Mouse (Mus musculus) forebrain, embryonic 14.5 days (tissue): ENCODE results near the gene Daam1. TPM values are rescaled to one million over a fixed set of nuclear protein-coding genes. Genes with fewer than 3 reads are reported as not detected.
"Not testable (repeated sequence)": the region's sequence is repeated elsewhere in the genome, so short reads cannot be mapped to it uniquely, and the experiment has no call there.

ENCODE experiments used
- ATAC-seq: fragments of 200-750 bp; cut with Nextera tagmentation; 2 replicates; pipeline ENCODE4 v1.8.0; 2017; ENCODE audit warnings: mild to moderate bottlenecking, moderate library complexity
- DNase-seq: peaks from one replicate; pipeline ENCODE4 v3.0.0-alpha.2; 2015; ENCODE audit warnings: low spot score
- H3K27ac ChIP-seq: fragments of 300-500 bp; sonication (generic); 2 replicates; pipeline ENCODE4 v1.5.1; 2014; ENCODE audit warnings: low read depth, mild to moderate bottlenecking, control low read depth, low read length, moderate library complexity
- H3K27me3 ChIP-seq: fragments of 300-500 bp; sonication (generic); replicated peaks from 2 replicates; pipeline ENCODE4 v1.6.1; 2014; ENCODE audit warnings: low read length, control low read depth, mixed read lengths; ENCODE audit not compliant: control insufficient read depth, insufficient read depth
- H3K36me3 ChIP-seq: fragments of 300-500 bp; sonication (generic); 2 replicates; pipeline ENCODE4 v1.6.1; 2014; ENCODE audit warnings: low read length, control low read depth; ENCODE audit not compliant: control insufficient read depth, insufficient read depth
- H3K4me1 ChIP-seq: fragments of 300-500 bp; sonication (generic); 2 replicates; pipeline ENCODE4 v1.6.1; 2014; ENCODE audit warnings: antibody characterized with exemption, low read length, control low read depth; ENCODE audit not compliant: control insufficient read depth, insufficient read depth
- H3K4me2 ChIP-seq: fragments of 300-500 bp; sonication (generic); 2 replicates; pipeline ENCODE4 v1.6.1; 2014; ENCODE audit warnings: mild to moderate bottlenecking, control low read depth, low read length
- H3K4me3 ChIP-seq: fragments of 300-500 bp; sonication (generic); 2 replicates; pipeline ENCODE4 v1.5.1; 2014; ENCODE audit warnings: low read depth, low read length, control low read depth
- H3K9ac ChIP-seq: fragments of 300-500 bp; sonication (generic); 2 replicates; pipeline ENCODE4 v1.6.1; 2014; ENCODE audit warnings: mild to moderate bottlenecking, low read length, control low read depth, moderate library complexity
- H3K9me3 ChIP-seq: fragments of 300-500 bp; sonication (generic); replicated peaks from 2 replicates; pipeline ENCODE4 v1.6.1; 2016; ENCODE audit warnings: low read length, control low read depth, mixed read lengths; ENCODE audit not compliant: control insufficient read depth
- WGBS: fragments of 180-500 bp; shearing (Covaris S2); extraction: QIAGEN DNeasy Blood & Tissue Kit; methylation state at CpG from one replicate; pipeline ENCODE4 v1.1.7; 2014; 5-methylcytosine and 5-hydroxymethylcytosine counted together
- polyA plus RNA-seq: library from polyadenylated mRNA; unstranded; fragments of >200 nt; fragmentation: Nextera tagmentation; extraction: Ambion mirVana; gene quantifications from 2 replicates; pipeline ENCODE4 v1.2.1, GENCODE M21; 2014

Daam1 gene
- polyA plus RNA-seq, 1 experiment from 2014 or later, result 29.9 TPM

DNA sequence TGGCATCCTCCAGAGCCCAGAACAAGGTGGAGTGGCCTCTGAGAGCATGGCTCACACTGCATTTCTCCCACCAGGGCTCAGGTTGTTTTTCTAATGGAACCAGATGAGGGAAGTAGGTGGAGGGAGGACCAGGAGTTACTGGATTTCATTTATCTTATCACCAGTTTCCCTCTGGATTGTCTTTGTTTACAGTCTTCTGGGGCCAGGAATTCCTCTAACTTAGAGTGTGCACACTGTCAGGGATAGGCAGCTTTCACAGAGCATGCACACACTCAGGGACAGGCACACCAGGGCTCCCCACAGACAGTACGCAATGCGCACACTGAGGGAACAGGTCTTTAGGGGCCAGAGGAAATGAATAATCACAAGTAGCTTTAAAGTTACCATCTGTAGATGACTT is 7.4 kb downstream of the Daam1 start:
- 88% methylated on average over 2 of the region's 2 CpGs for WGBS
- Histone ChIP-seq H3K4me3 (no peak overlapping the region), H3K27me3 (no peaks in the 10 kb centered on the region), H3K36me3 (no peaks in the 10 kb centered on the region), H3K9me3 (no peaks in the 10 kb centered on the region), H3K4me2 (no peak overlapping the region), H3K9ac (no peak overlapping the region), H3K27ac (no peak overlapping the region), H3K4me1 (peaks cover 50% of the 10 kb centered on the region)
- no peak for DNase-seq
- ATAC-seq, result no peak

GRCm38 (mm10) chr12:71839653-71840052 is 8.8 kb downstream of the Daam1 start:
- Histone ChIP-seq H3K4me3 (no peak overlapping the region), H3K36me3 (no peaks in the 10 kb centered on the region), H3K27me3 (no peaks in the 10 kb centered on the region), H3K9me3 (no peaks in the 10 kb centered on the region), H3K9ac (no peak overlapping the region), H3K27ac (no peak overlapping the region), H3K4me2 (no peak overlapping the region), H3K4me1 (peaks cover 43% of the 10 kb centered on the region)
- 81% methylated on average over 3 of the region's 3 CpGs for WGBS
- DNase-seq, result no peak
- no peak for ATAC-seq

DNA sequence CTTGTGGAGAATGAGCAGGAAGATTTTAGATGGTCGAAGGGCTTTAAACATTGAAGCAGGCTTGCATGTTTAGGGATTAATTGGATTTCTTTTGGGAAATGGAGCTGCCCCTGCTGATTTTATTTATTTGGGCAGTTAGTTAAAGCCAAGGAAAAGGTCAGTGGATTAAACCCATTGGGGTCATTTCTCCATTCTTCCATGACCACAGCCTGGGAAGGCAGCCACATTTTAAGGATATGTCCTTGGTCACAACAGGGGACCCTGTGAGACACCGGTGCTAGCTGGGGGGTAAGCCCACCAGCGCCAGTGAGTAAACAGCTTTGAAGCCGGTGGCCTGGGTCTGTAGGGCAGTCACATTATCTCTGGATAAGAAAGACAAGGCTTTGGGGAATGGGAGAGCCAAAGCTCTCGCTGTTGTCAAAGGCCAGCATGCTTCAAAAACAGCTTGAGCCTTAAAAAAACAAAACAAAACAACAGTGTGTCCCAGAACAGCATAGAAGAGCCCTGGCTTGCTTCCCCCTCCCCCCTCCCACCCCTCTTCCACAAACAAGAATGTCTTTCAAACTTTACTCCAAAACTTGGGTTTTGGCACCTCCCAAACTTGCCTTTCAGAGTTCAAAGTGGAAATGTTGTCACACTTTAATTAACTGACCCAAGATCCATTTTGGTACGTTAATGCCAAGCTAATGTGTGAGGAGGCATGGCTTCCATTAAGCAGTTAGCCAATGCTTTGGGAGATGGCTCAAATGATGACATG is 9.7 kb downstream of the Daam1 start:
- peaks cover 36% of the 10 kb centered on the region for H3K4me1 ChIP-seq

GRCm38 (mm10) chr12:71842006-71842405 is 11.1 kb downstream of the Daam1 start:
- H3K4me3 ChIP-seq, result no peak overlapping the region
- ATAC-seq (no peak), DNase-seq (no peak)
- H3K4me2 ChIP-seq, result no peak overlapping the region
- peaks cover 27% of the 10 kb centered on the region; the same call in 1 of the 2 replicates for H3K4me1 ChIP-seq
- H3K9ac ChIP-seq, result no peak overlapping the region
- no peaks in the 10 kb centered on the region for H3K27me3 ChIP-seq
- WGBS, result 48% methylated on average over 3 of the region's 3 CpGs
- no peak overlapping the region for H3K27ac ChIP-seq
- H3K36me3 ChIP-seq, result no peaks in the 10 kb centered on the region
- H3K9me3 ChIP-seq, result no peaks in the 10 kb centered on the region

More for the DNA sequence above, 9.7 kb downstream of the Daam1 start:
- Histone ChIP-seq H3K4me3 (no peak overlapping the region), H3K27ac (no peak overlapping the region), H3K9me3 (no peaks in the 10 kb centered on the region), H3K4me2 (no peak overlapping the region), H3K27me3 (no peaks in the 10 kb centered on the region), H3K9ac (no peak overlapping the region), H3K36me3 (no peaks in the 10 kb centered on the region)
- no peak for DNase-seq
- no peak for ATAC-seq
- WGBS, result 10% methylated on average over 6 of the region's 6 CpGs

- Histone ChIP-seq H3K36me3 (no peaks in the 10 kb centered on the region), H3K27ac (no peak overlapping the region), H3K9ac (no peak overlapping the region), H3K27me3 (no peaks in the 10 kb centered on the region), H3K9me3 (no peaks in the 10 kb centered on the region), H3K4me2 (no peak overlapping the region), H3K4me3 (no peak overlapping the region), H3K4me1 (peaks cover 27% of the 10 kb centered on the region; the same call in 1 of the 2 replicates)
- WGBS, result 78% methylated on average over 2 of the region's 2 CpGs
- DNase-seq, result no peak
- ATAC-seq, result no peak
Measured at GRCm38 (mm10) chr12:71842588-71842987, 11.7 kb downstream of the Daam1 start.

GRCm38 (mm10) chr12:71845486-71845885 is 14.6 kb downstream of the Daam1 start:
- H3K4me2 ChIP-seq, result no peak overlapping the region
- H3K36me3 ChIP-seq, result no peaks in the 10 kb centered on the region
- DNase-seq (peak; percentile 48), ATAC-seq (no peak)
- no peak overlapping the region for H3K27ac ChIP-seq
- WGBS, result 50% methylated on average over 5 of the region's 5 CpGs
- H3K4me3 ChIP-seq, result no peak overlapping the region
- no peaks in the 10 kb centered on the region for H3K27me3 ChIP-seq
- no peaks in the 10 kb centered on the region for H3K9me3 ChIP-seq
- no peak overlapping the region for H3K9ac ChIP-seq
- peaks cover 14% of the 10 kb centered on the region; the same call in 1 of the 2 replicates for H3K4me1 ChIP-seq

GRCm38 (mm10) chr12:71846416-71846815 is 15.5 kb downstream of the Daam1 start:
- H3K36me3 ChIP-seq, H3K27ac ChIP-seq, H3K4me3 ChIP-seq, H3K9ac ChIP-seq, DNase-seq, H3K9me3 ChIP-seq, H3K27me3 ChIP-seq, ATAC-seq, H3K4me1 ChIP-seq, H3K4me2 ChIP-seq: not testable (repeated sequence)
- 98% methylated on average over 4 of the region's 4 CpGs for WGBS

DNA sequence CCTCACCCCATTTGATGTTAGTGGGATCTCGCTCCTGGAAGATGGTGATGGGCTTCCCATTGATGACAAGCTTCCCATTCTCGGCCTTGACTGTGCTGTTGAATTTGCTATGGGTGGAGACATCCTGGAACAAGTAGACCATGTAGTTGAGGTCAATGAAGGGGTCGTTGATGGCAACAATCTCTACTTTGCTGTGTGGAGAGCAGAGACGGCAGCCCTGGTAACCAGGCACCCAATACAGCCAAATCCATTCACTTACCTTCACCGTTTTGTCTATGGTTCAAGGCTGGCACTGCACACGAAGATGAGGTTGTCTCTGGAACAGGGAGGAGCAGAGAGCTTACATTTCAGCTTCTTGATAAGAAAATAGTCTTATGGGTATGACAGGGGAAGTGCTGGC is 16.1 kb downstream of the Daam1 start:
- ATAC-seq, H3K4me2 ChIP-seq, H3K9me3 ChIP-seq, H3K27me3 ChIP-seq, H3K9ac ChIP-seq, H3K27ac ChIP-seq, DNase-seq, H3K36me3 ChIP-seq, H3K4me3 ChIP-seq, H3K4me1 ChIP-seq: not testable (repeated sequence)
- WGBS, result 89% methylated on average over 6 of the region's 6 CpGs

GRCm38 (mm10) chr12:71847617-71848016 is 16.7 kb downstream of the Daam1 start:
- H3K9me3 ChIP-seq, result no peaks in the 10 kb centered on the region
- no peak for ATAC-seq
- no peak overlapping the region for H3K4me3 ChIP-seq
- H3K27me3 ChIP-seq, result no peaks in the 10 kb centered on the region
- no peaks in the 10 kb centered on the region for H3K4me1 ChIP-seq
- H3K4me2 ChIP-seq, result no peak overlapping the region
- H3K9ac ChIP-seq, result no peak overlapping the region
- H3K36me3 ChIP-seq, result no peaks in the 10 kb centered on the region
- DNase-seq, result no peak
- no peak overlapping the region for H3K27ac ChIP-seq
- 67% methylated on average over 5 of the region's 5 CpGs for WGBS
